Mouse (Mus musculus) megakaryocyte progenitor cell, adult 5-6 weeks (primary cell): Measurements from ENCODE around the gene Ston2. TPM values are rescaled to one million over a fixed set of nuclear protein-coding genes. Genes with fewer than 3 reads are reported as not detected.

Experiments
- ATAC-seq: replicated peaks from 2 replicates; pipeline ENCODE4 v1.8.0; 2016; ENCODE audit warnings: mild to moderate bottlenecking, moderate TSS enrichment, inconsistent platforms; ENCODE audit not compliant: poor library complexity
- total RNA-seq, 2 experiments: library from RNA; stranded (forward) in 1 of 2; stranded (reverse) in 1 of 2; fragments of 157-497, 149-512 nt in 1 of 2; fragments of 200-1000 nt in 1 of 2; gene quantifications; 2 replicates each; pipeline versions ENCODE4 v1.2.3 to v1.2.4; 2015 to 2017

Gene Ston2
- total RNA-seq (2015) (4.5 and 10.5 TPM in 2 replicates), total RNA-seq (2017) (2.4 and 5.4 TPM in 2 replicates)

GRCm38 (mm10) chr12:91787959-91788437 is at the start of gene Ston2:
TSS of gene Ston2 (minus strand) at chr12:91788387.
- ATAC-seq, result no peak

- no peak for ATAC-seq
Observed at GRCm38 (mm10) chr12:91837401-91838065, 49.3 kb upstream of the Ston2 start.

GRCm38 (mm10) chr12:91833939-91834333 is 45.7 kb upstream of the Ston2 start:
- ATAC-seq, result no peak

- ATAC-seq, result no peak
Observed at GRCm38 (mm10) chr12:91833237-91833938, 45.2 kb upstream of the Ston2 start.

GRCm38 (mm10) chr12:91831410-91831809 is 43.2 kb upstream of the Ston2 start:
- no peak for ATAC-seq

- ATAC-seq, result no peak
Observed at GRCm38 (mm10) chr12:91820461-91820860, 32.3 kb upstream of the Ston2 start.

- ATAC-seq, result no peak
Observed at GRCm38 (mm10) chr12:91818726-91819125, 30.5 kb upstream of the Ston2 start.

GRCm38 (mm10) chr12:91815990-91816389 is 27.8 kb upstream of the Ston2 start:
- peak; percentile 95 for ATAC-seq

GRCm38 (mm10) chr12:91815552-91815951 is 27.4 kb upstream of the Ston2 start:
- no peak for ATAC-seq

- ATAC-seq, result no peak
Observed at GRCm38 (mm10) chr12:91808911-91809310, 20.7 kb upstream of the Ston2 start.

- ATAC-seq, result no peak
Observed at GRCm38 (mm10) chr12:91807761-91808160, 19.6 kb upstream of the Ston2 start.

GRCm38 (mm10) chr12:91807095-91807494 is 18.9 kb upstream of the Ston2 start:
- ATAC-seq, result no peak

- ATAC-seq, result no peak
Observed at GRCm38 (mm10) chr12:91804262-91804661, 16.1 kb upstream of the Ston2 start.

GRCm38 (mm10) chr12:91803207-91803932 is 15.2 kb upstream of the Ston2 start:
- ATAC-seq, result peak; percentile 59

GRCm38 (mm10) chr12:91802586-91803206 is 14.5 kb upstream of the Ston2 start:
- ATAC-seq, result no peak

GRCm38 (mm10) chr12:91800861-91801385 is 12.7 kb upstream of the Ston2 start:
- ATAC-seq, result no peak

- ATAC-seq, result 0 out of 2 replicates have a peak, but pooled peaks have one; percentile 22
Observed at GRCm38 (mm10) chr12:91799821-91800335, 11.7 kb upstream of the Ston2 start.

GRCm38 (mm10) chr12:91799379-91799773 is 11.2 kb upstream of the Ston2 start:
- peak; percentile 42; the same call in 1 of the 2 replicates for ATAC-seq

- peak; percentile 47 for ATAC-seq
Observed at GRCm38 (mm10) chr12:91798720-91799378, 10.7 kb upstream of the Ston2 start.

- ATAC-seq, result no peak
Observed at GRCm38 (mm10) chr12:91796774-91797173, 8.6 kb upstream of the Ston2 start.
